1 mouse cellular context compared by ENCODE assay signal in genomic region chr15:102463666-102464065, GRCm38 (mm10).
A peak's percentile ranks its signal among the peaks of the same experiment; 100 is the strongest.
TF ChIP-seq lines count a peak whose summit lies in the region.

No protein-coding gene starts in this region.

TF ChIP-seq in MEL, 35 proteins besides CTCF, POLR2A, EP300 and RAD21:
- peak; percentile 73 for TF ChIP-seq ZC3H11A (IDR thresholded peaks at IDR 0.05; ENCODE audit: low read depth, low read length)
- TF ChIP-seq SMC3 (IDR thresholded peaks at IDR 0.05; ENCODE audit: low read depth, low read length), result peak; percentile 82
- TF ChIP-seq MYB (IDR thresholded peaks at IDR 0.05; ENCODE audit: low read depth, low read length), result no peak
